Mouse (Mus musculus) urinary bladder, postnatal 10 days (tissue): ENCODE results near the gene Clhc1.
"Not testable (repeated sequence)": the region's sequence is repeated elsewhere in the genome, so short reads cannot be mapped to it uniquely, and the experiment has no call there.

Experiments used
- DNase-seq: peaks from one replicate; pipeline ENCODE4 v3.0.0; 2022; ENCODE audit warnings: low spot score

The Clhc1 gene

GRCm38 (mm10) chr11:29547752-29548503, at the start of gene Clhc1, which contains the start of gene Rps27a:
TSS of gene Clhc1 (plus strand) at chr11:29547950.
TSS of gene Rps27a (minus strand) at chr11:29548109.
- DNase-seq = peak; percentile 81

GRCm38 (mm10) chr11:29503948-29504893, 43.5 kb upstream of the Clhc1 start:
- DNase-seq = no peak

GRCm38 (mm10) chr11:29504899-29505625, 42.7 kb upstream of the Clhc1 start:
- no peak for DNase-seq

- DNase-seq = no peak
Measured at GRCm38 (mm10) chr11:29509421-29509820, 38.3 kb upstream of the Clhc1 start.

GRCm38 (mm10) chr11:29512818-29513535, 34.8 kb upstream of the Clhc1 start:
- DNase-seq = no peak

GRCm38 (mm10) chr11:29514325-29514681, 33.4 kb upstream of the Clhc1 start:
- no peak for DNase-seq

- peak; percentile 48 for DNase-seq
Measured at GRCm38 (mm10) chr11:29514682-29515412, 32.9 kb upstream of the Clhc1 start, which contains the start of gene Prorsd1. TSS of gene Prorsd1 (minus strand) at chr11:29515033.

GRCm38 (mm10) chr11:29525988-29526794, 21.6 kb upstream of the Clhc1 start, which contains the start of gene Mtif2:
TSS of gene Mtif2 (plus strand) at chr11:29526408.
- peak; percentile 19 for DNase-seq

GRCm38 (mm10) chr11:29538201-29538600, 9.5 kb upstream of the Clhc1 start:
- no peak for DNase-seq

GRCm38 (mm10) chr11:29544225-29544945, 3.4 kb upstream of the Clhc1 start:
- no peak for DNase-seq

- DNase-seq = not testable (repeated sequence)
Measured at GRCm38 (mm10) chr11:29545150-29545752, 2.5 kb upstream of the Clhc1 start.

- not testable (repeated sequence) for DNase-seq
Measured at GRCm38 (mm10) chr11:29546297-29546696, 1.5 kb upstream of the Clhc1 start.

GRCm38 (mm10) chr11:29546762-29547161, 988 bp upstream of the Clhc1 start:
- DNase-seq = no peak

- DNase-seq = no peak
Measured at GRCm38 (mm10) chr11:29547249-29547751, 450 bp upstream of the Clhc1 start.

GRCm38 (mm10) chr11:29548504-29549424, 1.0 kb downstream of the Clhc1 start:
- DNase-seq = no peak

- DNase-seq = no peak
Measured at GRCm38 (mm10) chr11:29549425-29549778, 1.7 kb downstream of the Clhc1 start.

GRCm38 (mm10) chr11:29560452-29560851, 12.7 kb downstream of the Clhc1 start:
- no peak for DNase-seq
